Mouse (Mus musculus): ENCODE results near the gene Itprip. TPM values are rescaled to one million over a fixed set of nuclear protein-coding genes. Genes with fewer than 3 reads are reported as not detected.

The Itprip gene
- polyA plus RNA-seq, 1 experiment from 2014 or later = 5.2 TPM

GRCm38 (mm10) chr19:47936490-47936889 lies 17.4 kb upstream of the Itprip start:
- H3K36me3 ChIP-seq (ENCODE audit: control insufficient read depth, insufficient read depth, low read length) = no peaks in the 10 kb centered on the region
- ATAC-seq (ENCODE audit: low FRiP score, low TSS enrichment) (no peak), DNase-seq (no peak)
- H3K9me3 ChIP-seq (ENCODE audit: control insufficient read depth, low read length) = no peaks in the 10 kb centered on the region
- no peak overlapping the region for H3K4me2 ChIP-seq (ENCODE audit: low read length)
- 91% methylated on average over 11 of the region's 11 CpGs for WGBS
- no peak overlapping the region for H3K27ac ChIP-seq (replicated peaks; ENCODE audit: low read depth, low read length)
- H3K4me1 ChIP-seq (ENCODE audit: control insufficient read depth, insufficient read depth, low read length) = peaks cover 9% of the 10 kb centered on the region
- H3K27me3 ChIP-seq (ENCODE audit: control insufficient read depth, insufficient read depth, low read length) = no peaks in the 10 kb centered on the region
- H3K4me3 ChIP-seq (replicated peaks; ENCODE audit: low read depth, low read length) = no peak overlapping the region
- H3K9ac ChIP-seq (replicated peaks; ENCODE audit: low read length) = no peak overlapping the region

- peaks cover 9% of the 10 kb centered on the region for H3K4me1 ChIP-seq (ENCODE audit: control insufficient read depth, insufficient read depth, low read length)
- H3K9ac ChIP-seq (replicated peaks; ENCODE audit: low read length) = no peak overlapping the region
- H3K27ac ChIP-seq (replicated peaks; ENCODE audit: low read depth, low read length) = no peak overlapping the region
- H3K4me3 ChIP-seq (replicated peaks; ENCODE audit: low read depth, low read length) = no peak overlapping the region
- H3K36me3 ChIP-seq (ENCODE audit: control insufficient read depth, insufficient read depth, low read length) = no peaks in the 10 kb centered on the region
- DNase-seq (no peak), ATAC-seq (ENCODE audit: low FRiP score, low TSS enrichment) (no peak)
- WGBS = 85% methylated on average over 6 of the region's 6 CpGs
- no peaks in the 10 kb centered on the region for H3K27me3 ChIP-seq (ENCODE audit: control insufficient read depth, insufficient read depth, low read length)
- no peak overlapping the region for H3K4me2 ChIP-seq (ENCODE audit: low read length)
- H3K9me3 ChIP-seq (ENCODE audit: control insufficient read depth, low read length) = no peaks in the 10 kb centered on the region
Measured at GRCm38 (mm10) chr19:47935530-47935929, 16.4 kb upstream of the Itprip start.

- peaks cover 9% of the 10 kb centered on the region for H3K4me1 ChIP-seq (ENCODE audit: control insufficient read depth, insufficient read depth, low read length)
- no peak overlapping the region for H3K4me2 ChIP-seq (ENCODE audit: low read length)
- DNase-seq (no peak), ATAC-seq (ENCODE audit: low FRiP score, low TSS enrichment) (no peak)
- H3K9ac ChIP-seq (replicated peaks; ENCODE audit: low read length) = no peak overlapping the region
- H3K4me3 ChIP-seq (replicated peaks; ENCODE audit: low read depth, low read length) = no peak overlapping the region
- H3K9me3 ChIP-seq (ENCODE audit: control insufficient read depth, low read length) = no peaks in the 10 kb centered on the region
- no peaks in the 10 kb centered on the region for H3K36me3 ChIP-seq (ENCODE audit: control insufficient read depth, insufficient read depth, low read length)
- 75% methylated on average over 16 of the region's 16 CpGs for WGBS
- H3K27ac ChIP-seq (replicated peaks; ENCODE audit: low read depth, low read length) = no peak overlapping the region
- no peaks in the 10 kb centered on the region for H3K27me3 ChIP-seq (ENCODE audit: control insufficient read depth, insufficient read depth, low read length)
Measured at GRCm38 (mm10) chr19:47934636-47935238, 15.6 kb upstream of the Itprip start.

- H3K27me3 ChIP-seq (ENCODE audit: control insufficient read depth, insufficient read depth, low read length) = no peaks in the 10 kb centered on the region
- H3K27ac ChIP-seq (replicated peaks; ENCODE audit: low read depth, low read length) = no peak overlapping the region
- H3K9ac ChIP-seq (replicated peaks; ENCODE audit: low read length) = no peak overlapping the region
- no peaks in the 10 kb centered on the region for H3K9me3 ChIP-seq (ENCODE audit: control insufficient read depth, low read length)
- H3K4me3 ChIP-seq (replicated peaks; ENCODE audit: low read depth, low read length) = no peak overlapping the region
- ATAC-seq (ENCODE audit: low FRiP score, low TSS enrichment) (no peak), DNase-seq (no peak)
- H3K4me1 ChIP-seq (ENCODE audit: control insufficient read depth, insufficient read depth, low read length) = peaks cover 9% of the 10 kb centered on the region
- no peaks in the 10 kb centered on the region for H3K36me3 ChIP-seq (ENCODE audit: control insufficient read depth, insufficient read depth, low read length)
- H3K4me2 ChIP-seq (ENCODE audit: low read length) = no peak overlapping the region
- 91% methylated on average over 8 of the region's 8 CpGs for WGBS
Measured at GRCm38 (mm10) chr19:47934146-47934545, 15.0 kb upstream of the Itprip start.

GRCm38 (mm10) chr19:47931982-47932638 lies 13.0 kb upstream of the Itprip start:
- WGBS = 43% methylated on average over 7 of the region's 7 CpGs
- Histone ChIP-seq H3K4me3 (replicated peaks; ENCODE audit: low read depth, low read length) (no peak overlapping the region), H3K4me1 (ENCODE audit: control insufficient read depth, insufficient read depth, low read length) (no peaks in the 10 kb centered on the region), H3K9me3 (ENCODE audit: control insufficient read depth, low read length) (no peaks in the 10 kb centered on the region), H3K9ac (replicated peaks; ENCODE audit: low read length) (no peak overlapping the region), H3K36me3 (ENCODE audit: control insufficient read depth, insufficient read depth, low read length) (no peaks in the 10 kb centered on the region), H3K27ac (replicated peaks; ENCODE audit: low read depth, low read length) (no peak overlapping the region), H3K4me2 (ENCODE audit: low read length) (no peak overlapping the region), H3K27me3 (ENCODE audit: control insufficient read depth, insufficient read depth, low read length) (no peaks in the 10 kb centered on the region)
- DNase-seq = peak; percentile 80
- no peak; the same call in 1 of the 2 replicates for ATAC-seq (ENCODE audit: low FRiP score, low TSS enrichment)

GRCm38 (mm10) chr19:47929043-47929442 lies 9.9 kb upstream of the Itprip start:
- ATAC-seq (ENCODE audit: low FRiP score, low TSS enrichment) (no peak), DNase-seq (no peak)
- Histone ChIP-seq H3K4me3 (replicated peaks; ENCODE audit: low read depth, low read length) (no peak overlapping the region), H3K36me3 (ENCODE audit: control insufficient read depth, insufficient read depth, low read length) (no peaks in the 10 kb centered on the region), H3K9me3 (ENCODE audit: control insufficient read depth, low read length) (no peaks in the 10 kb centered on the region), H3K9ac (replicated peaks; ENCODE audit: low read length) (no peak overlapping the region), H3K27ac (replicated peaks; ENCODE audit: low read depth, low read length) (no peak overlapping the region), H3K4me1 (ENCODE audit: control insufficient read depth, insufficient read depth, low read length) (no peaks in the 10 kb centered on the region), H3K4me2 (ENCODE audit: low read length) (no peak overlapping the region), H3K27me3 (ENCODE audit: control insufficient read depth, insufficient read depth, low read length) (no peaks in the 10 kb centered on the region)
- WGBS = 86% methylated on average over 4 of the region's 4 CpGs

GRCm38 (mm10) chr19:47927032-47927431 lies 7.9 kb upstream of the Itprip start:
- 94% methylated on average over 2 of the region's 2 CpGs for WGBS
- Histone ChIP-seq H3K36me3 (ENCODE audit: control insufficient read depth, insufficient read depth, low read length) (no peaks in the 10 kb centered on the region), H3K9me3 (ENCODE audit: control insufficient read depth, low read length) (no peaks in the 10 kb centered on the region), H3K9ac (replicated peaks; ENCODE audit: low read length) (no peak overlapping the region), H3K4me1 (ENCODE audit: control insufficient read depth, insufficient read depth, low read length) (no peaks in the 10 kb centered on the region), H3K27ac (replicated peaks; ENCODE audit: low read depth, low read length) (no peak overlapping the region), H3K4me2 (ENCODE audit: low read length) (no peak overlapping the region), H3K27me3 (ENCODE audit: control insufficient read depth, insufficient read depth, low read length) (no peaks in the 10 kb centered on the region), H3K4me3 (replicated peaks; ENCODE audit: low read depth, low read length) (no peak overlapping the region)
- DNase-seq (no peak), ATAC-seq (ENCODE audit: low FRiP score, low TSS enrichment) (no peak)

- H3K27me3 ChIP-seq (ENCODE audit: control insufficient read depth, insufficient read depth, low read length) = no peaks in the 10 kb centered on the region
- no peaks in the 10 kb centered on the region for H3K36me3 ChIP-seq (ENCODE audit: control insufficient read depth, insufficient read depth, low read length)
- ATAC-seq (ENCODE audit: low FRiP score, low TSS enrichment) (no peak), DNase-seq (no peak)
- H3K27ac ChIP-seq (replicated peaks; ENCODE audit: low read depth, low read length) = no peak overlapping the region
- no peaks in the 10 kb centered on the region for H3K4me1 ChIP-seq (ENCODE audit: control insufficient read depth, insufficient read depth, low read length)
- no peak overlapping the region for H3K4me3 ChIP-seq (replicated peaks; ENCODE audit: low read depth, low read length)
- 88% methylated on average over 7 of the region's 7 CpGs for WGBS
- H3K9ac ChIP-seq (replicated peaks; ENCODE audit: low read length) = no peak overlapping the region
- no peaks in the 10 kb centered on the region for H3K9me3 ChIP-seq (ENCODE audit: control insufficient read depth, low read length)
- no peak overlapping the region for H3K4me2 ChIP-seq (ENCODE audit: low read length)
Measured at GRCm38 (mm10) chr19:47925819-47926218, 6.7 kb upstream of the Itprip start.

GRCm38 (mm10) chr19:47919966-47920375 lies 872 bp upstream of the Itprip start:
- DNase-seq (no peak), ATAC-seq (ENCODE audit: low FRiP score, low TSS enrichment) (0 out of 2 replicates have a peak, but pooled peaks have one; percentile 1)
- Histone ChIP-seq H3K4me2 (ENCODE audit: low read length) (peak overlapping the region; percentile 88), H3K9ac (replicated peaks; ENCODE audit: low read length) (peak overlapping the region; percentile 75; the same call in 1 of the 2 replicates), H3K27me3 (ENCODE audit: control insufficient read depth, insufficient read depth, low read length) (no peaks in the 10 kb centered on the region), H3K36me3 (ENCODE audit: control insufficient read depth, insufficient read depth, low read length) (no peaks in the 10 kb centered on the region), H3K9me3 (ENCODE audit: control insufficient read depth, low read length) (no peaks in the 10 kb centered on the region), H3K27ac (replicated peaks; ENCODE audit: low read depth, low read length) (peak overlapping the region; percentile 83), H3K4me3 (replicated peaks; ENCODE audit: low read depth, low read length) (peak overlapping the region; percentile 71), H3K4me1 (ENCODE audit: control insufficient read depth, insufficient read depth, low read length) (peaks cover 22% of the 10 kb centered on the region)
- 9% methylated on average over 8 of the region's 8 CpGs for WGBS

Measured in midbrain, embryonic 14.5 days (tissue).